Mouse (Mus musculus) bone marrow macrophage, adult 2 months (primary cell): Measurements from ENCODE around the gene Mob3b.

Experiments used
- CTCF ChIP-seq: IDR thresholded peaks from 2 replicates; pipeline ENCODE4 v1.5.1; 2012; ENCODE audit warnings: low read depth, mild to moderate bottlenecking, low read length, moderate library complexity
- POLR2A ChIP-seq: IDR thresholded peaks from 2 replicates; pipeline ENCODE4 v1.6.1; 2012; ENCODE audit warnings: mild to moderate bottlenecking, low read depth, low read length, borderline replicate concordance

- TF ChIP-seq POLR2A (no peak), CTCF (no peak)
Measured at GRCm38 (mm10) chr4:35012401-35013307, 144.6 kb downstream of the Mob3b start.
